Mouse (Mus musculus): ENCODE results near the gene Tbc1d5. TPM values are rescaled to one million over a fixed set of nuclear protein-coding genes. Genes with fewer than 3 reads are reported as not detected.

Tbc1d5 gene
- polyA plus RNA-seq, 2 experiments: 2.9 to 3.2 TPM

DNA sequence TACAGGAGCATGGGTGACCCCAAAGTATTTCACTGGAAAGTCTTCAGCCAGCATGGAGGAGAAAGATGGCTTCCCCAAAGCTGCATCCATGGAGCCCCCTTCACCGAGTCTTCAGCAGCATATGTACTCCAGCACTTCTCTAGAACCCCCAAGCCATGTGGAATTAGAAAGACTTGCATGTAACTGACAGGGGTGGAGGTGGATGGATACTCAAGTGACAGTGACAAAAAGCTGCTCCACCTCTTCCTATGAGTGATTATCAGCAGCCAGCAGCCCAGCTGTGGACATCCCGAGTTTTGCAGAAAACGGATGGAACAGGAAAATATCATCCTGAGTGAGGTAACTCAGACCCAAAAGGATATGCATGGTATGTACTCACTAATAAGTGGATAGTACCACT lies 311.9 kb downstream of the Tbc1d5 start:
- Histone ChIP-seq H3K4me1 (replicated peaks; ENCODE audit: control insufficient read depth in 2 of 2, insufficient read depth in 2 of 2, low read length in 1 of 2) (no peaks in the 10 kb centered on the region), H3K9me3 (ENCODE audit: control insufficient read depth, low read length) (no peaks in the 10 kb centered on the region), H3K27ac (no peak overlapping the region), H3K36me3 (replicated peaks; ENCODE audit: control insufficient read depth, insufficient read depth, low read depth) (no peaks in the 10 kb centered on the region), H3K27me3 (ENCODE audit: control insufficient read depth, insufficient read depth, low read length) (no peaks in the 10 kb centered on the region), H3K4me2 (ENCODE audit: low read depth) (no peak overlapping the region), H3K4me3 (ENCODE audit: insufficient read depth in 1 of 2, low read depth in 2 of 2, low read length in 2 of 2) (no peak overlapping the region), H3K9ac (replicated peaks) (no peak overlapping the region)
- ATAC-seq (ENCODE audit: insufficient read depth): no peak
- WGBS (ENCODE audit: insufficient replicate concordance): 67% methylated on average over 3 of the region's 3 CpGs
- no peak for DNase-seq (ENCODE audit: low read depth in 3 of 3, low spot score in 3 of 3)
- no peak for TF ChIP-seq EP300 (IDR thresholded peaks at IDR 0.05; ENCODE audit: low read depth)
- TF ChIP-seq CTCF (IDR thresholded peaks at IDR 0.05; ENCODE audit: low read depth): no peak

DNA sequence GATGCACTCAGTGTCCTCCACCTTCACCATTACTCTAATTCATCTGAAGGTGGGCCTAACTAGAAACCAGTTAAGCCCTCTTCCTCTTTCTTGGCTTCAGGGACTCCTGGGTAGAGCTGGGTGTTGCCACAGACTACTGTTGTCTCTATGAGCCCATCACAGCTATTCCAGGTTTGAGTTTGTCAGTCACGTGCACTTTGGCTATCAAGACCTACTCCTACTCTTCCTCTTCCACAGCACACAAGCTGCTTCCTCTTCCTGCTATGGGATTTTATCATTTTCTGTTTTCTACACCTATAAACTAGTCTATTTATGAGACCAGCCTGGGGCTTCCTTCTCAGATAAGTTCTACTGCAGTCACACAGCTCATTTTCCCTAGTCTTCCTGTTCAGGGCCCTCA lies 314.4 kb downstream of the Tbc1d5 start:
- Histone ChIP-seq H3K9me3 (ENCODE audit: control insufficient read depth, low read length) (no peaks in the 10 kb centered on the region), H3K4me2 (ENCODE audit: low read depth) (no peak overlapping the region), H3K27ac (no peak overlapping the region), H3K36me3 (replicated peaks; ENCODE audit: control insufficient read depth, insufficient read depth, low read depth) (no peaks in the 10 kb centered on the region), H3K4me3 (ENCODE audit: insufficient read depth in 1 of 2, low read depth in 2 of 2, low read length in 2 of 2) (no peak overlapping the region), H3K9ac (replicated peaks) (no peak overlapping the region), H3K27me3 (ENCODE audit: control insufficient read depth, insufficient read depth, low read length) (no peaks in the 10 kb centered on the region), H3K4me1 (replicated peaks; ENCODE audit: control insufficient read depth in 2 of 2, insufficient read depth in 2 of 2, low read length in 1 of 2) (no peaks in the 10 kb centered on the region)
- ATAC-seq (ENCODE audit: insufficient read depth) (no peak), DNase-seq (ENCODE audit: low read depth in 3 of 3, low spot score in 3 of 3) (no peak)
- WGBS (ENCODE audit: insufficient replicate concordance): 24% methylated on average over 1 of the region's 1 CpGs
- TF ChIP-seq CTCF (IDR thresholded peaks at IDR 0.05; ENCODE audit: low read depth): no peak
- no peak for TF ChIP-seq EP300 (IDR thresholded peaks at IDR 0.05; ENCODE audit: low read depth)

DNA sequence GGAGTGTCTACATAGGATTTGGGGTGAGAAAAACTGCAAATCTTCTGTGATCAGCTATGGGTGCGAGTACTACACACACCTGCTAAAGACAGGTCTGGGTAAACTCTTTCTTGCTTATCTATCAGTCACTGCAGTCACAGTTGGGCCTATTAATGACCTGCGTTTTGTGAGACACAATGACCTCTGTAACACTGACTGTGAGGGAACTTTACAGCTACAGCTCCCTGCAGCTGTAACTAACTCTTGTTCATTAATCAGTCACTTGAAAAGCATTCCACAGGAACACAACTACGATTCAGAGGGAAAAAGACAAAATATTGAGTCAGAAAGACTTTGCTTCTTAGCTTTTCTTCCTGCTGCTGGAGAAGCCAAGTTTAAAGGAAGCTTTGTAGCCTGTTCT lies 325.9 kb downstream of the Tbc1d5 start:
- Histone ChIP-seq H3K9me3 (ENCODE audit: control insufficient read depth, low read length) (no peaks in the 10 kb centered on the region), H3K4me2 (ENCODE audit: low read depth) (no peak overlapping the region), H3K4me3 (ENCODE audit: insufficient read depth in 1 of 2, low read depth in 2 of 2, low read length in 2 of 2) (no peak overlapping the region), H3K36me3 (replicated peaks; ENCODE audit: control insufficient read depth, insufficient read depth, low read depth) (no peaks in the 10 kb centered on the region), H3K27me3 (ENCODE audit: control insufficient read depth, insufficient read depth, low read length) (no peaks in the 10 kb centered on the region), H3K9ac (replicated peaks) (no peak overlapping the region), H3K4me1 (replicated peaks; ENCODE audit: control insufficient read depth in 2 of 2, insufficient read depth in 2 of 2, low read length in 1 of 2) (no peaks in the 10 kb centered on the region), H3K27ac (no peak overlapping the region)
- DNase-seq (ENCODE audit: low read depth in 3 of 3, low spot score in 3 of 3) (no peak), ATAC-seq (ENCODE audit: insufficient read depth) (no peak)
- WGBS (ENCODE audit: insufficient replicate concordance): 53% methylated on average over 3 of the region's 3 CpGs
- TF ChIP-seq CTCF (IDR thresholded peaks at IDR 0.05; ENCODE audit: low read depth): no peak
- TF ChIP-seq EP300 (IDR thresholded peaks at IDR 0.05; ENCODE audit: low read depth): no peak

GRCm38 (mm10) chr17:50851382-50851781 lies 327.8 kb downstream of the Tbc1d5 start:
- H3K4me3 ChIP-seq (ENCODE audit: insufficient read depth in 1 of 2, low read depth in 2 of 2, low read length in 2 of 2): no peak overlapping the region
- no peak overlapping the region for H3K27ac ChIP-seq
- DNase-seq (ENCODE audit: low read depth in 3 of 3, low spot score in 3 of 3) (no peak), ATAC-seq (ENCODE audit: insufficient read depth) (no peak)
- TF ChIP-seq CTCF (IDR thresholded peaks at IDR 0.05; ENCODE audit: low read depth) (no peak), EP300 (IDR thresholded peaks at IDR 0.05; ENCODE audit: low read depth) (no peak)
- H3K36me3 ChIP-seq (replicated peaks; ENCODE audit: control insufficient read depth, insufficient read depth, low read depth): no peaks in the 10 kb centered on the region
- no peak overlapping the region for H3K9ac ChIP-seq (replicated peaks)
- WGBS (ENCODE audit: insufficient replicate concordance): 64% methylated on average over 1 of the region's 1 CpGs
- no peaks in the 10 kb centered on the region for H3K9me3 ChIP-seq (ENCODE audit: control insufficient read depth, low read length)
- no peaks in the 10 kb centered on the region for H3K27me3 ChIP-seq (ENCODE audit: control insufficient read depth, insufficient read depth, low read length)
- no peaks in the 10 kb centered on the region for H3K4me1 ChIP-seq (replicated peaks; ENCODE audit: control insufficient read depth in 2 of 2, insufficient read depth in 2 of 2, low read length in 1 of 2)
- no peak overlapping the region for H3K4me2 ChIP-seq (ENCODE audit: low read depth)

DNA sequence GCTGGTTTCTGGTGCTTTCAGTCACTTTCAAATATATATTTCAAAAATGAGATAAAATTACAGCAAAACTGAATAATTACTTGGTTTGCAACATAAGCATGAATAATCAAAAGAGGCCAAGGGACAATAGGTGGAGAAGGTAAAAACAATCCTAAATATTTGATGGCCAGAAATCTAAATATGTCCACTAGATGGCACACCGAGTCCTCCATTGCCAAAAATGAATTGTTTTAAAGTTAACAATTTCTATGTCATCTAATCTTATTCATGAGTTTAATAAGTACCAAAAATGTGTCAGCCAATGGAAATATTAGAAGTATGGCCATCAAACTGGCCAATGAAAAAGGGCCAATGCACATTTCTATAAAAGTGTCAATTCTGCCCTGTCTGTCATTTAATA lies 365.1 kb downstream of the Tbc1d5 start:
- no peak overlapping the region for H3K9ac ChIP-seq (replicated peaks)
- H3K9me3 ChIP-seq (ENCODE audit: control insufficient read depth, low read length): no peaks in the 10 kb centered on the region
- H3K27ac ChIP-seq: no peak overlapping the region
- H3K4me2 ChIP-seq (ENCODE audit: low read depth): no peak overlapping the region
- H3K27me3 ChIP-seq (ENCODE audit: control insufficient read depth, insufficient read depth, low read length): no peaks in the 10 kb centered on the region
- no peaks in the 10 kb centered on the region for H3K4me1 ChIP-seq (replicated peaks; ENCODE audit: control insufficient read depth in 2 of 2, insufficient read depth in 2 of 2, low read length in 1 of 2)
- WGBS (ENCODE audit: insufficient replicate concordance): 45% methylated on average over 1 of the region's 1 CpGs
- TF ChIP-seq CTCF (IDR thresholded peaks at IDR 0.05; ENCODE audit: low read depth) (peak; percentile 29; the same call in 1 of the 2 replicates), EP300 (IDR thresholded peaks at IDR 0.05; ENCODE audit: low read depth) (no peak)
- DNase-seq (ENCODE audit: low read depth in 3 of 3, low spot score in 3 of 3): no peak
- no peak for ATAC-seq (ENCODE audit: insufficient read depth)
- H3K4me3 ChIP-seq (ENCODE audit: insufficient read depth in 1 of 2, low read depth in 2 of 2, low read length in 2 of 2): no peak overlapping the region
- H3K36me3 ChIP-seq (replicated peaks; ENCODE audit: control insufficient read depth, insufficient read depth, low read depth): no peaks in the 10 kb centered on the region
